Mouse (Mus musculus) layer of hippocampus, adult 9-11 months (tissue): Measurements from ENCODE around the gene Cct2.

Experiments used
- DNase-seq: peaks from one replicate; pipeline ENCODE4 v3.0.0; 2022

Gene Cct2

DNA sequence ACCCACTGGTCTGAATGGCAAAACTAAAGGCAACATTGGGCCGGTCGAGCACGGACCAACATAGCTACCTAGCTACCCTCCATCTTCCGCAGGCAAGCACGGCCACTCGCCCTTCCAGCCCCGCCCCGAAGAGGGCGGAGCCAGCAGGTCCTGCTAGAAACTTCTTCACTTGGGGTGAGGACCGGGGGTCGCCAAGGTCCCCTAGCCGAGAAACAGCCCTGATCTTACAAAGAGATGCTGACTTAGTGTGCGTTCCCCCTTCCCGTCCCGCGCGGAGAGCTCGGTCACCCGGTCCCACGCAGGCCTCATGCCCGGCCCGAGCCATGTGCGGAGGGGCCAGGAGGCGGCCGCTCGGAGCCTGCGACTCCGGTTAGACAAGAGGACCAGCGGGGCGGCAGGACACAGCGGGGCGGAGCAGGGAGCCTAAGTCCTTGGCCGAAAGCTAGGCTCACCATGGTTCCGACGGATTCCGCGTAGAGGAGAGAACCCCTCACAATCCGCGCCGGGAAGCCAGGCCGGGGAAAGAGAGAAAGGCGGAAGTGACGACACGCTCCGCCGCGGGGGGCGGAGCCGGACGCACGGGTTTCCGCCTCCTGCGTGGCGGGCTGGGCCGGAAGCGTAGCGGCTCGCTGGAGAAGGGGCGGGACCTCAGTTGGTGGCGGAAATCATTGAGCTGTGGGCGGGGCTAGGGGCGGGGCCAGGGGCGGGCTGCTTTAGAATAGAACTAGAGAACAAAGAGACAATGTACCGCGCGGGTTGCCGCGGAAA is at the start of gene Cct2:
Gene Cct2 (minus strand): TSS at position 561 of the 768 bp plus-strand sequence.
- peak; percentile 89 for DNase-seq

DNA sequence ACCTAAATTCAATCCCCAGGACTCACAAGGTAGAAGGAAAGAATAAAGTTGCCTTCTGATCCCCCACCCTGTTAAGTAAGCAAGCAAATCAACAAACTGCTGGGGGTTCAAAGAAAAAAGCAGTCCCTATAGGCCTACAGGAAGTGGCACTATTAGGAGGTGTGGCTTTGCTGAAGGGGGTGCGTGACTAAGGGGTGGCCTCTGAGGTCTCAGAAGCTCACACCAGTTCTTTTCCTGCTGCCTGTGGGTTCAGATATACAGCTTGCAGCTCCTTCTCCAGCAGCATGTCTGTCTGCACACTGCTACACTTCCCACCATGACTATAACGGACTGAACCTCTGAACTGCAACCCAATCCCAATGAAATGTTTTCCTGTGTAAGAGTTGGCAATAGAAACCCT is 48.9 kb upstream of the Cct2 start:
- DNase-seq: no peak

DNA sequence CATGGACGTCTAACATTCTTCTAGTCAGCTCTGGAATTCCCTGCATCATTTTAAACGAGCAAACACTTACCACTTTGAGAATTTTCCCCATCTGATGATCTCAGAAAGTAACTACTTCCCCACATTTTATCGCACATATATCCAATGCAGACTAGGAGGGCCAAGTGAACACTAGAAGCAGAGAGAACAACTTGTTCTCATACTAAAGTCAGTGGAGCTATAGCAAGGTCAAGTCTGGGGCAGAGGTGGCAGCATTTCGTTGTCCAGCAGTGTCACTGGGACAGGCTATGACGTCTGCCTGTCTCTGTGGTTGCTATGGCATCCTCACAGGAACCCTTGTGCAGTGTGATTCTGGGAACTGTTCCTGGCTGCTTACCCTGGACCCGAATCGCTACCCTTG is 47.8 kb upstream of the Cct2 start:
- DNase-seq: no peak

GRCm38 (mm10) chr10:117110271-117110670 is 46.7 kb upstream of the Cct2 start:
- no peak for DNase-seq

GRCm38 (mm10) chr10:117106686-117107085 is 43.1 kb upstream of the Cct2 start:
- no peak for DNase-seq

DNA sequence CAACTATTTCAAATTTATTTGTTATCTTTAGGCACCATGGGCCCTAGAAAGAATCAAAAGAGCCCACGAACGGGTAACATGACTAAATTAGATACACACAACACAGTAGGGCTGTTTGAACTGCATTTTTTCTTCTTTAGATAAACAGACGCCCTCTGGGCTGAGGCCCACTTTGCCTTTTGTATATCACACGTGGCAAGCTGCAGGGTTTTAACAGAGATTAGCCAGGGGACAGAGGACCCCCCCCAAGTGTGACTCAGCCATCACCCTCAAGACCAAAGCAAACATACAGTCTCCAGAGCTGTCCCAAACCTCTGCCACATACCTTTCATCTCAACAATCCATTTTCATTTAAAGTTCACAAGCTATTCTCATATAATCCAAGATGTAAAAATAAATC is 42.6 kb upstream of the Cct2 start:
- DNase-seq: no peak

DNA sequence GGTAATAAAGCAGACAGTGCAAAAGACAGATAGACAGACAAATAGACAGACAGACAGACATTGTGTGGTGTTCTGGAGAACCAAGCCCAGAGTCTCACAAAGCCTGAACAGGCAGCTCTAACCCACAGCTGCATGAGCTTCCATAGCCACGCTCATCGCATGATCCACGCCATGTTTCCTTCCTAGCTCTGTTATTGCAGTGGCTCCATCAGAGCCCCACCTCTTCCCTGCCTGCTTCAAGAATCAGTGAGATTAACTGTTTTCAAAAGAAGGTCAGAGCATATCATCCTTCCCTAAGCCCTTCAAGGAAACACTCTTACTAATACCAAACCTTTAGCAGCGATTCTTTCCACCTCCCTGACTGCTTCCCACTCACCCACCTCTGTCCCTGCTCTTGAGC is 41.4 kb upstream of the Cct2 start:
- DNase-seq: no peak

DNA sequence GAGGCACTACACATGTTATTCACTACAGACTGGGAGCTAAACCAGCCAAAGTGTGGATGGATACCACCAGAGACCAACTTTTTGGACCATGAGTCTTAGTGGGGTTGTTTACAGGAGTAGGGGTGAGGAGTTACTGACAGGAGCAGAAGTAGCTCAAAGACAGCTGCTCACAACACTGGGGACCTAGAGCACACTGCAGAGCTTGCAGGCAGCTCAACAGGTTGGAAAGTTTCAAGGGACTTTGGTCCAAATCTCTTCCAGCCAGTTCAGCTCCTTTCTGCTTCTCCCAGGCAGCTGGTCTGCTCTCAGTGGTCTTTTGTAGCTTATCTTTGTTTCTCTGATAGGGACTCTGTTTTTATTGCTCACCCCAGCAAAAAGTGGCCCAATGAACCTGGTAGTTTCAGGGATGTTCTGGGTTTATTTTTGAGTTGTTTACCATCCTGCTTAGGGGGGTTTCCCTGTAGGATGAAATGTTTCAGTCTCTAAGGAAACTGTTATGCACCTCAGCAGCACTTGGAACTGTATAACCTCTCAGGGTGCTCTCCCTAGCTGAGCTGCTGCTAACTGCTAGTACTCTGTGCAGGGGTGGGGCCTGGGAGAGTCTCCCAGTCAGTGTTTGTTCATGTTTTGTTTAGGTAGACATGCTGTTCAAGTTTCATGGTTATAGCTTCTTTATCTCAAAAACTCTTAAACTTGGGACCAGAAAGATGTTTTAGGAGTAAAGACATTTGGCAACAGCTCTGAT is 40.4 kb upstream of the Cct2 start:
- no peak for DNase-seq

GRCm38 (mm10) chr10:117100175-117100574 is 36.6 kb upstream of the Cct2 start:
- DNase-seq: no peak

GRCm38 (mm10) chr10:117097116-117097698 is 33.6 kb upstream of the Cct2 start:
- DNase-seq: no peak

DNA sequence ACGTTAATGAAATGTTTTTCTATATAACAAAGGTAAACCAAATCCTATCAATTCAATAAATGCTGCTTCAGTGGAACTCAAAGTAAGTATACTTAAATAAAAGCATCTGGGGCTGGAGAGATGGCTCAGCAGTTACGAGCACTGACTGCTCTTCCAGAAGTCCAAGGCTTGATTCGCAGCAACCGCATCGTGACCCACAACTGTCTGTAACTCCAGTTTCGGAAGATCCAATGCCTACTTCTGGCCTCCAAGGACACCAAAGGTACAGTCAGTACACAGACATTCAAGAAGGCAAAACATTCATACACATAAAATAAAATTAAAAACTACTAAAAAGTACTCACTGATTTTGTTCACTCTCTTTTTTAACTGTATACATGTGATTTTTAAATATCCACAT is 32.5 kb upstream of the Cct2 start:
- DNase-seq: no peak

DNA sequence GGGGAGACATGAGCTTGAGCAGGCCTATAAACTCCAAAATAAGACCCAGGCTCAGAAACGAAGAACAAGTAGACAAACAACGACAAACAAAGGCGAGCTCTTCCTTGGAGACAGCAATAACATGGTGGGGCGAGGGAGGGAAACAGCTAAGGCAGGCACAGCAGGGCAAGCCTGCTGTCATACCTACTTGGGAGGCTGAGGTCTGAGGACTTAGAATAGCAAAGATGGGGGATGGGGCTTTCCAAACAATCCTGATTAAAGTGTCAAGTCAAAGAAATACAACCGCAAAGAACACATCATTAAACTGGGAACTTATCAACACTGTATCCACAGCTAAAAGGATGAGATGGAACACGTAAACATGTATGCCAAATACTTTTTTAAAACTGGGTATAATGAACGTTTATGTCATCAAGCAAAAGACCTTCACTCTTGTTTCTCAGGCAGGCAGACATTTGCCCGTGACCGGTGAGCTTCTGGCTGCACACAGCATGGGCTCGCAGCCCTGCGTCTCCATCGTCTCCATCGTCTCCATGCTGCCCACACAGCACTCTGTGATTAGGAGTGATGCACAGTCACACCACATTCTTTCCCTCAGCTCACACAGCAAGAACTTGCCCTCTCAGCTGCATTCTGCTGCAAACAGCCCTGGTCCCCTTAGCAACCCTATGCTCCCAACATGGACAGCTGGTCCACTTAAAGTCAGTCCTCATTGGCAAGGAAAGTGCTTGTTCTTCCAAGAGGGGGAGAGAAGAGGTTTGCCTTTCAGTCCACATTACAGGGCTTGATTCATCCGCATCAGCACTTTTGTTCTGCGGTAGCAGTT is 31.1 kb upstream of the Cct2 start:
- DNase-seq: peak; percentile 38

- no peak for DNase-seq
Observed at GRCm38 (mm10) chr10:117089628-117090027, 26.0 kb upstream of the Cct2 start.

- DNase-seq: no peak
Observed at GRCm38 (mm10) chr10:117081914-117082359, 18.3 kb upstream of the Cct2 start.

DNA sequence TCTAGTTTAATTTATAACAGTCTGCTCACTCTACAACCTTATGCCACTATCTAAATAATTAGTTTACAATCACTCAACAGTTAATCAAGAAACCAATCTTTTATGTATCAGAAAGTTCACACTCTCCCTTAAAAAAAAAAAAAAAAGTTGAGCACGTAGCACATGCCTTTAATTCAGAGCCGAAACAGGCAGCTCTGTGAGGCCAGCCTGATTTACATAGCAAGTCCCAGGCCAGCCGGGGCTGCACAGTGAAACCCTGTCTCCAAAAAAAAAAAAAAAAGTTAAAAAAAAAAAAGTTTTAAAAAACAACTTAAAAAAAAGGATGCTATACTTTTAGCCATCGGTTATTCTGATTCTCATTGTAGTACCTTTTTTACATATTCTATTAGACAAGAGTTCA is 17.7 kb upstream of the Cct2 start:
- no peak for DNase-seq

DNA sequence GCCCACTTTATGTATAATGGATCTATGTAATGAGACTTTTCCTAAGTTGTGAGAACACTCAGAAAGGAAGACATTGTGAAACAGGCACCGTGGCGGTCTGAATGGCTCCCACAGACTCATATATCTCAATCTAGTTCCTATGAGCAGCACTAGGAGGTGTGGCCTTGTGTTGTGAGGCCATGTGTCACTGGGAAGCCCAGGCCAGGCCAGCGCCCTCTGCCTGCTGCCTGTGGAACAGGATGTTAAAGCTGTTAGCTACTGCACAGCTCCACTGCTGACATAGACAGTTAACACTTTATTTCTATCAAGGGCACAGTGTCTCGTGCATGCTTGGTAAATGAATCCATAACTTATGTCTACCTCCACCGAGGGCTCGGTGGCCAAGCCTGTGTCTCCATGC is 14.7 kb upstream of the Cct2 start:
- no peak for DNase-seq

DNA sequence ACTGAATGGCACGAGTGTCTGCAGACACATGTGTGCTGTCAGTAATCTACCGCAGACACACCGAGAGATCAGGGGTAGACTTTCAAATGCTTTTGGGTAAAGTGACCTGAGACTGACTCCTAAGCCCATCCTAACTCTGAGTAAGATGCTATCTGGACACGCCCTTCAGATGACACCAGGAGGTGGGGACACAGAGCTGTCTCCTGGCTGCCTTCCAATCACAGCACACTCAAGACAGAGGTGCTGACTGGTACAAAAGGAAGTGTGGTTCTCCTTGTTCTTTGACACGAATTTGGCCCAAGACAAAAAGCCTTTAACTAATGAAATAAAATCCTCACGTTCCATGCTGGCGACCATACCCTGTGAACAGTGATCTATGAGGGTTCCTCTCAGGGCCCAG is 9.6 kb upstream of the Cct2 start:
- no peak for DNase-seq

DNA sequence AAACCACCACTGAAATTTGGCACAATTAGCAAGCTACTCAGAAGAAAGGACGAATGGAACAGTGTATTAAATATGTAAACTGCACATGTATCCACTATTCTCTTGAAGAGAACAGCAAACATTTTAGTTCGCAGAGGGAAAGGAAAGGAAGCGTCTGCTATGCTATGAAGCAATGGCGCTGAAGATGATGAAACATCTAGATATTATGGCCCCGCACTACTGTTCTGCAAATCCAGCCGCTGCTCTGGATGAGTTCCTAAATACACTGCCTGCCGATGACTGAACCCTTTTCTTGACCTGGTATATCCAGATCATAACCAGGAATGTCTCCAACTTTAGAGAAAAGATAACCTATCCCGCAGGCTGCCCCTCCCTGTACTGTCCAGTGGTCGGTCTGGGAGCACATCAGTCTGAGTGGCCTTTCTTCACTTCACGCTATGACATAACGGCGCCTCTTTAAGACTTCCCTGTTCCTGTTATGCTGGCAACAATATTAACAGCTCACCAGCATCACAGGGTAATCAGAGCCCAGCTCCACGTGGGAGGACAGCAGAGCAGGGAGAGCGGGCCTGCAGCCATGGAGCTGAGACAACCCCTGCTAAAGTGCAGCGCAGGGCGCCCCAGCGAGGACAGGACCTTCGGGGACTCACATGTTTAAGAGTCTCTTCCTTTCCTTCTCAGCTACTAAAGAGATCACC is 8.7 kb upstream of the Cct2 start:
- no peak for DNase-seq

DNA sequence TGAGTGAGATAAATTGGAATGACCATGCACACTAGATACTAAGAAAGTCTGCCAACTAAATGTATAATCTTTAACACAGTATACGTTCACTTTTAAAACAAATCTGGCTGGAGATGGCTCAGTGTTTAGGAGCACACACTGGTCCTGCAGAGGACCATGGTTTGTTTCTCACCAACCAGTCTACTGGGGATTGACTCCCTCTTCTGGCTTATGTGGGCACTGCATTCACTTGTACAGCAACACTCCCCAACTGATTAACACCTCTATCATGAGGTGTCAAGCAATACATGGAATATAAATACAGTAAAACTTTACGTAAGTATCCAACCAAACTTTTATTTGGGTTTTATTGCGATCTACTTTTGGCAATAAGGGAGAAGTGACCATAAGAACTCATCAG is 5.5 kb upstream of the Cct2 start:
- no peak for DNase-seq

GRCm38 (mm10) chr10:117064076-117064475 is 462 bp upstream of the Cct2 start:
- no peak for DNase-seq

DNA sequence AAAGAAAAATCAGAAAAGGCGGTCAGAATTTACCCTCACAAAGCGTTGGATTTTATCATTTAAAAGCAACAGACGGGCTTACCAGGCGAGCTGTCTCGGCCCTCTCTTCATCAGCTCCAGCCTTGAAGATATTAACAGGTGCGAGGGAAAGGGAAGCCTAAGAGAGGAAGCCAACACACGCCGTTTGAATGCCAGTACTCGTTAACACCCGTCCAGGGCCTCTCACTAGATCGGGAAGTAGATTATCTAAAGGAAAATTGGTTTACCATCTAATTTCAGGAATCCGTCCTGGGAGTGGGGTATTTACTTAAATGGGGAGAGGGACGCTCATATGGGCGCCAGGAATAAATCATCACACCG is 740 bp downstream of the Cct2 start:
- DNase-seq: no peak

- no peak for DNase-seq
Observed at GRCm38 (mm10) chr10:117055668-117056067, 7.9 kb downstream of the Cct2 start.
